Mouse (Mus musculus) forebrain, embryonic 16.5 days (tissue): ENCODE measurements around the gene Esp23. TPM values are rescaled to one million over a fixed set of nuclear protein-coding genes. Genes with fewer than 3 reads are reported as not detected.
"Not testable (repeated sequence)": the region's sequence is repeated elsewhere in the genome, so short reads cannot be mapped to it uniquely, and the experiment has no call there.

Experiments used
- ATAC-seq: fragments of 200-750 bp; cut with Nextera tagmentation; 2 replicates; pipeline ENCODE4 v1.8.0; 2017; ENCODE audit warnings: mild to moderate bottlenecking, moderate library complexity
- H3K27ac ChIP-seq: fragments of 300-500 bp; sonication (generic); 2 replicates; pipeline ENCODE4 v1.5.1; 2014; ENCODE audit warnings: low read length, control low read depth
- H3K27me3 ChIP-seq: fragments of 300-500 bp; sonication (generic); replicated peaks from 2 replicates; pipeline ENCODE4 v1.6.1; 2014; ENCODE audit warnings: low read length; ENCODE audit not compliant: control insufficient read depth, insufficient read depth
- H3K36me3 ChIP-seq: fragments of 300-500 bp; sonication (generic); 2 replicates; pipeline ENCODE4 v1.6.1; 2014; ENCODE audit not compliant: control insufficient read depth, insufficient read depth
- H3K4me1 ChIP-seq: fragments of 300-500 bp; sonication (generic); replicated peaks from 2 replicates; pipeline ENCODE4 v1.6.1; 2014; ENCODE audit warnings: low read length; ENCODE audit not compliant: control insufficient read depth, insufficient read depth
- H3K4me2 ChIP-seq: fragments of 300-500 bp; sonication (generic); 2 replicates; pipeline ENCODE4 v1.6.1; 2014; ENCODE audit warnings: mild to moderate bottlenecking, low read length, control low read depth
- H3K4me3 ChIP-seq: fragments of 300-500 bp; sonication (generic); replicated peaks from 2 replicates; pipeline ENCODE4 v1.5.1; 2014; ENCODE audit warnings: mild to moderate bottlenecking, low read length, control low read depth
- H3K9ac ChIP-seq: fragments of 300-500 bp; sonication (generic); replicated peaks from 2 replicates; pipeline ENCODE4 v1.6.1; 2014; ENCODE audit warnings: low read depth, low read length, control low read depth
- H3K9me3 ChIP-seq: fragments of 300-500 bp; sonication (generic); 2 replicates; pipeline ENCODE4 v1.6.1; 2016; ENCODE audit warnings: low read length; ENCODE audit not compliant: control insufficient read depth
- WGBS: fragments of 180-500 bp; shearing (Covaris S2); extraction: QIAGEN DNeasy Blood & Tissue Kit; methylation state at CpG from one replicate; pipeline ENCODE4 v1.1.7; 2014; 5-methylcytosine and 5-hydroxymethylcytosine counted together
- polyA plus RNA-seq: library from polyadenylated mRNA; unstranded; fragments of >200 nt; fragmentation: Nextera tagmentation; extraction: Ambion mirVana; gene quantifications from 2 replicates; pipeline ENCODE4 v1.2.1, GENCODE M21; 2015

Gene Esp23
- not detected in 2 replicates for polyA plus RNA-seq

GRCm38 (mm10) chr17:39076937-39077336, at the start of gene Esp23:
Gene Esp23 (minus strand): TSS chr17:39077037.
- H3K4me1 ChIP-seq, result no peaks in the 10 kb centered on the region
- 45% methylated on average over 1 of the region's 1 CpGs for whole genome bisulfite sequencing
- H3K9ac ChIP-seq, result no peak within 1 kb of the TSS

GRCm38 (mm10) chr17:39107126-39107525, 30.3 kb upstream of the Esp23 start:
- H3K27ac ChIP-seq, H3K4me2 ChIP-seq, H3K9ac ChIP-seq, ATAC-seq, H3K4me3 ChIP-seq, H3K27me3 ChIP-seq, H3K4me1 ChIP-seq, H3K9me3 ChIP-seq, H3K36me3 ChIP-seq: not testable (repeated sequence)
- 78% methylated on average over 11 of the region's 11 CpGs for WGBS

More at GRCm38 (mm10) chr17:39076937-39077336, at the start of gene Esp23:
- H3K4me3 ChIP-seq, result no peak within 1 kb of the TSS
- no peaks in the 10 kb centered on the region for H3K27me3 ChIP-seq
- no peak within 1 kb of the TSS for H3K27ac ChIP-seq
- no peak for ATAC-seq
- H3K9me3 ChIP-seq, result 0 out of 2 replicates have a peak, but pooled peaks cover 6% of the 10 kb centered on the region
- no peaks in the 10 kb centered on the region for H3K36me3 ChIP-seq
- H3K4me2 ChIP-seq, result no peak within 1 kb of the TSS

- 98% methylated on average over 1 of the region's 1 CpGs for WGBS
- Histone ChIP-seq H3K9me3 (peaks cover 2% of the 10 kb centered on the region; the same call in 1 of the 2 replicates), H3K4me2 (no peak within 1 kb of the TSS), H3K4me3 (no peak within 1 kb of the TSS), H3K36me3 (no peaks in the 10 kb centered on the region), H3K27me3 (no peaks in the 10 kb centered on the region), H3K9ac (no peak within 1 kb of the TSS), H3K4me1 (no peaks in the 10 kb centered on the region), H3K27ac (no peak within 1 kb of the TSS)
- ATAC-seq, result no peak
Observed at GRCm38 (mm10) chr17:39095034-39095433, 18.2 kb upstream of the Esp23 start, which contains the start of gene Esp22. Gene Esp22 (plus strand): TSS chr17:39095334.

GRCm38 (mm10) chr17:39063641-39064040, 13.2 kb downstream of the Esp23 start:
- no peaks in the 10 kb centered on the region for H3K27me3 ChIP-seq
- no peak for ATAC-seq
- no peak overlapping the region for H3K27ac ChIP-seq
- no peaks in the 10 kb centered on the region for H3K36me3 ChIP-seq
- no peaks in the 10 kb centered on the region for H3K4me1 ChIP-seq
- no peak overlapping the region for H3K4me2 ChIP-seq
- 0 out of 2 replicates have a peak, but pooled peaks cover 3% of the 10 kb centered on the region for H3K9me3 ChIP-seq
- no peak overlapping the region for H3K9ac ChIP-seq
- no peak overlapping the region for H3K4me3 ChIP-seq

- Histone ChIP-seq H3K27ac (no peak within 1 kb of the TSS), H3K9ac (no peak within 1 kb of the TSS), H3K4me2 (no peak within 1 kb of the TSS), H3K4me1 (no peaks in the 10 kb centered on the region), H3K4me3 (no peak within 1 kb of the TSS), H3K27me3 (no peaks in the 10 kb centered on the region), H3K9me3 (0 out of 2 replicates have a peak, but pooled peaks cover 2% of the 10 kb centered on the region), H3K36me3 (no peaks in the 10 kb centered on the region)
- ATAC-seq, result no peak
Observed at GRCm38 (mm10) chr17:39043241-39043640, 33.6 kb downstream of the Esp23 start, which contains the start of gene Gm21903. Gene Gm21903 (minus strand): TSS chr17:39043341.

- H3K4me1 ChIP-seq, H3K4me2 ChIP-seq, H3K9ac ChIP-seq, H3K4me3 ChIP-seq, ATAC-seq, H3K9me3 ChIP-seq, H3K36me3 ChIP-seq, H3K27me3 ChIP-seq, H3K27ac ChIP-seq: not testable (repeated sequence)
- 87% methylated on average over 3 of the region's 3 CpGs for WGBS
Observed at GRCm38 (mm10) chr17:39036395-39036794, 40.4 kb downstream of the Esp23 start, which contains the start of gene Esp24. Gene Esp24 (plus strand): TSS chr17:39036695.

Other genes with a start within 250 kb of the Esp23 start
- gene Esp24, start 40.3 kb downstream of the Esp23 start, polyA plus RNA-seq, result not detected in 2 replicates
- not detected in 2 replicates for gene Gm21903, start 33.7 kb downstream of the Esp23 start, polyA plus RNA-seq
- gene Esp22, start 18.3 kb upstream of the Esp23 start, polyA plus RNA-seq, result not detected in 2 replicates